Mouse (Mus musculus): ENCODE data around the gene Epha6. TPM values are rescaled to one million over a fixed set of nuclear protein-coding genes. Genes with fewer than 3 reads are reported as not detected.

Gene Epha6
- polyA plus RNA-seq, 1 experiment from 2014 or later: 0.19 TPM

- Histone ChIP-seq H3K4me2 (ENCODE audit: low read length) (no peak overlapping the region), H3K36me3 (ENCODE audit: control insufficient read depth, insufficient read depth, low read length) (no peaks in the 10 kb centered on the region), H3K27ac (replicated peaks in 1 of 2; ENCODE audit: control insufficient read depth in 1 of 2, insufficient read depth in 1 of 2, low read depth in 2 of 2, low read length in 2 of 2) (no peak overlapping the region), H3K4me3 (ENCODE audit: control insufficient read depth in 1 of 2, insufficient read depth in 1 of 2, low read depth in 1 of 2, low read length in 2 of 2) (no peak overlapping the region), H3K27me3 (ENCODE audit: control insufficient read depth, insufficient read depth, low read length) (no peaks in the 10 kb centered on the region), H3K9ac (ENCODE audit: low read length) (no peak overlapping the region), H3K4me1 (ENCODE audit: control insufficient read depth in 2 of 2, insufficient read depth in 2 of 2, low read length in 2 of 2) (no peaks in the 10 kb centered on the region), H3K9me3 (ENCODE audit: control insufficient read depth, low read length) (no peaks in the 10 kb centered on the region)
- no peak for ATAC-seq (ENCODE audit: insufficient number of reproducible peaks, insufficient read depth, low FRiP score, low read depth)
- 63% methylated on average over 2 of the region's 2 CpGs for WGBS
Observed at GRCm38 (mm10) chr16:60570546-60570945, 34.8 kb downstream of the Epha6 start.

GRCm38 (mm10) chr16:60544385-60544784 is 60.9 kb downstream of the Epha6 start:
- ATAC-seq (ENCODE audit: insufficient number of reproducible peaks, insufficient read depth, low FRiP score, low read depth): no peak
- WGBS: 52% methylated on average over 4 of the region's 4 CpGs

GRCm38 (mm10) chr16:60538233-60538632 is 67.1 kb downstream of the Epha6 start:
- H3K4me2 ChIP-seq (ENCODE audit: low read length): no peak overlapping the region
- no peaks in the 10 kb centered on the region for H3K27me3 ChIP-seq (ENCODE audit: control insufficient read depth, insufficient read depth, low read length)
- H3K27ac ChIP-seq (replicated peaks in 1 of 2; ENCODE audit: control insufficient read depth in 1 of 2, insufficient read depth in 1 of 2, low read depth in 2 of 2, low read length in 2 of 2): no peak overlapping the region
- no peak overlapping the region for H3K4me3 ChIP-seq (ENCODE audit: control insufficient read depth in 1 of 2, insufficient read depth in 1 of 2, low read depth in 1 of 2, low read length in 2 of 2)
- no peak for ATAC-seq (ENCODE audit: insufficient number of reproducible peaks, insufficient read depth, low FRiP score, low read depth)
- no peaks in the 10 kb centered on the region for H3K9me3 ChIP-seq (ENCODE audit: control insufficient read depth, low read length)
- no peak overlapping the region for H3K9ac ChIP-seq (ENCODE audit: low read length)
- H3K36me3 ChIP-seq (ENCODE audit: control insufficient read depth, insufficient read depth, low read length): no peaks in the 10 kb centered on the region
- no peaks in the 10 kb centered on the region for H3K4me1 ChIP-seq (ENCODE audit: control insufficient read depth in 2 of 2, insufficient read depth in 2 of 2, low read length in 2 of 2)

More at GRCm38 (mm10) chr16:60544385-60544784, 60.9 kb downstream of the Epha6 start:
- Histone ChIP-seq H3K36me3 (ENCODE audit: control insufficient read depth, insufficient read depth, low read length) (no peaks in the 10 kb centered on the region), H3K27me3 (ENCODE audit: control insufficient read depth, insufficient read depth, low read length) (no peaks in the 10 kb centered on the region), H3K9me3 (ENCODE audit: control insufficient read depth, low read length) (no peaks in the 10 kb centered on the region), H3K9ac (ENCODE audit: low read length) (no peak overlapping the region), H3K4me3 (ENCODE audit: control insufficient read depth in 1 of 2, insufficient read depth in 1 of 2, low read depth in 1 of 2, low read length in 2 of 2) (no peak overlapping the region), H3K27ac (replicated peaks in 1 of 2; ENCODE audit: control insufficient read depth in 1 of 2, insufficient read depth in 1 of 2, low read depth in 2 of 2, low read length in 2 of 2) (no peak overlapping the region), H3K4me1 (ENCODE audit: control insufficient read depth in 2 of 2, insufficient read depth in 2 of 2, low read length in 2 of 2) (no peaks in the 10 kb centered on the region), H3K4me2 (ENCODE audit: low read length) (no peak overlapping the region)

- Histone ChIP-seq H3K27me3 (ENCODE audit: control insufficient read depth, insufficient read depth, low read length) (no peaks in the 10 kb centered on the region), H3K4me1 (ENCODE audit: control insufficient read depth in 2 of 2, insufficient read depth in 2 of 2, low read length in 2 of 2) (no peaks in the 10 kb centered on the region), H3K4me2 (ENCODE audit: low read length) (no peak overlapping the region), H3K9ac (ENCODE audit: low read length) (no peak overlapping the region), H3K27ac (replicated peaks in 1 of 2; ENCODE audit: control insufficient read depth in 1 of 2, insufficient read depth in 1 of 2, low read depth in 2 of 2, low read length in 2 of 2) (no peak overlapping the region), H3K36me3 (ENCODE audit: control insufficient read depth, insufficient read depth, low read length) (no peaks in the 10 kb centered on the region), H3K4me3 (ENCODE audit: control insufficient read depth in 1 of 2, insufficient read depth in 1 of 2, low read depth in 1 of 2, low read length in 2 of 2) (no peak overlapping the region), H3K9me3 (ENCODE audit: control insufficient read depth, low read length) (no peaks in the 10 kb centered on the region)
- WGBS: 73% methylated on average over 3 of the region's 3 CpGs
- no peak for ATAC-seq (ENCODE audit: insufficient number of reproducible peaks, insufficient read depth, low FRiP score, low read depth)
Observed at GRCm38 (mm10) chr16:60509707-60510106, 95.6 kb downstream of the Epha6 start.

GRCm38 (mm10) chr16:60499567-60499966 is 105.8 kb downstream of the Epha6 start:
- no peak for ATAC-seq (ENCODE audit: insufficient number of reproducible peaks, insufficient read depth, low FRiP score, low read depth)
- WGBS: 81% methylated on average over 1 of the region's 1 CpGs
- H3K4me1 ChIP-seq (ENCODE audit: control insufficient read depth in 2 of 2, insufficient read depth in 2 of 2, low read length in 2 of 2): no peaks in the 10 kb centered on the region
- no peaks in the 10 kb centered on the region for H3K9me3 ChIP-seq (ENCODE audit: control insufficient read depth, low read length)
- H3K4me2 ChIP-seq (ENCODE audit: low read length): no peak overlapping the region
- no peaks in the 10 kb centered on the region for H3K27me3 ChIP-seq (ENCODE audit: control insufficient read depth, insufficient read depth, low read length)
- no peaks in the 10 kb centered on the region for H3K36me3 ChIP-seq (ENCODE audit: control insufficient read depth, insufficient read depth, low read length)
- no peak overlapping the region for H3K27ac ChIP-seq (replicated peaks in 1 of 2; ENCODE audit: control insufficient read depth in 1 of 2, insufficient read depth in 1 of 2, low read depth in 2 of 2, low read length in 2 of 2)
- no peak overlapping the region for H3K9ac ChIP-seq (ENCODE audit: low read length)
- no peak overlapping the region for H3K4me3 ChIP-seq (ENCODE audit: control insufficient read depth in 1 of 2, insufficient read depth in 1 of 2, low read depth in 1 of 2, low read length in 2 of 2)

GRCm38 (mm10) chr16:60475776-60476175 is 129.6 kb downstream of the Epha6 start:
- Histone ChIP-seq H3K4me3 (ENCODE audit: control insufficient read depth in 1 of 2, insufficient read depth in 1 of 2, low read depth in 1 of 2, low read length in 2 of 2) (no peak overlapping the region), H3K27me3 (ENCODE audit: control insufficient read depth, insufficient read depth, low read length) (no peaks in the 10 kb centered on the region), H3K9me3 (ENCODE audit: control insufficient read depth, low read length) (no peaks in the 10 kb centered on the region), H3K9ac (ENCODE audit: low read length) (no peak overlapping the region), H3K27ac (replicated peaks in 1 of 2; ENCODE audit: control insufficient read depth in 1 of 2, insufficient read depth in 1 of 2, low read depth in 2 of 2, low read length in 2 of 2) (no peak overlapping the region), H3K36me3 (ENCODE audit: control insufficient read depth, insufficient read depth, low read length) (no peaks in the 10 kb centered on the region), H3K4me1 (ENCODE audit: control insufficient read depth in 2 of 2, insufficient read depth in 2 of 2, low read length in 2 of 2) (no peaks in the 10 kb centered on the region), H3K4me2 (ENCODE audit: low read length) (no peak overlapping the region)
- ATAC-seq (ENCODE audit: insufficient number of reproducible peaks, insufficient read depth, low FRiP score, low read depth): no peak

- Histone ChIP-seq H3K4me3 (ENCODE audit: control insufficient read depth in 1 of 2, insufficient read depth in 1 of 2, low read depth in 1 of 2, low read length in 2 of 2) (no peak overlapping the region), H3K4me1 (ENCODE audit: control insufficient read depth in 2 of 2, insufficient read depth in 2 of 2, low read length in 2 of 2) (no peaks in the 10 kb centered on the region), H3K27ac (replicated peaks in 1 of 2; ENCODE audit: control insufficient read depth in 1 of 2, insufficient read depth in 1 of 2, low read depth in 2 of 2, low read length in 2 of 2) (no peak overlapping the region), H3K9me3 (ENCODE audit: control insufficient read depth, low read length) (no peaks in the 10 kb centered on the region), H3K36me3 (ENCODE audit: control insufficient read depth, insufficient read depth, low read length) (no peaks in the 10 kb centered on the region), H3K9ac (ENCODE audit: low read length) (no peak overlapping the region), H3K4me2 (ENCODE audit: low read length) (no peak overlapping the region), H3K27me3 (ENCODE audit: control insufficient read depth, insufficient read depth, low read length) (no peaks in the 10 kb centered on the region)
- ATAC-seq (ENCODE audit: insufficient number of reproducible peaks, insufficient read depth, low FRiP score, low read depth): no peak
- WGBS: 65% methylated on average over 7 of the region's 7 CpGs
Observed at GRCm38 (mm10) chr16:60468200-60468785, 137.0 kb downstream of the Epha6 start.

- Histone ChIP-seq H3K4me3 (ENCODE audit: control insufficient read depth in 1 of 2, insufficient read depth in 1 of 2, low read depth in 1 of 2, low read length in 2 of 2) (no peak overlapping the region), H3K27ac (replicated peaks in 1 of 2; ENCODE audit: control insufficient read depth in 1 of 2, insufficient read depth in 1 of 2, low read depth in 2 of 2, low read length in 2 of 2) (no peak overlapping the region), H3K9ac (ENCODE audit: low read length) (no peak overlapping the region), H3K36me3 (ENCODE audit: control insufficient read depth, insufficient read depth, low read length) (no peaks in the 10 kb centered on the region), H3K27me3 (ENCODE audit: control insufficient read depth, insufficient read depth, low read length) (no peaks in the 10 kb centered on the region), H3K9me3 (ENCODE audit: control insufficient read depth, low read length) (no peaks in the 10 kb centered on the region), H3K4me2 (ENCODE audit: low read length) (no peak overlapping the region), H3K4me1 (ENCODE audit: control insufficient read depth in 2 of 2, insufficient read depth in 2 of 2, low read length in 2 of 2) (no peaks in the 10 kb centered on the region)
- no peak for ATAC-seq (ENCODE audit: insufficient number of reproducible peaks, insufficient read depth, low FRiP score, low read depth)
- 50% methylated on average over 1 of the region's 1 CpGs for WGBS
Observed at GRCm38 (mm10) chr16:60435283-60435682, 170.0 kb downstream of the Epha6 start.
